Mouse (Mus musculus): Measurements from ENCODE around the gene Gopc. TPM values are rescaled to one million over a fixed set of nuclear protein-coding genes. Genes with fewer than 3 reads are reported as not detected.
A peak's percentile ranks its signal among the peaks of the same experiment; 100 is the strongest.

Gene Gopc
- polyA plus RNA-seq, 1 experiment: 2.6 TPM

- WGBS: 82% methylated on average over 5 of the region's 5 CpGs
- no peaks in the 10 kb centered on the region for H3K27me3 ChIP-seq (ENCODE audit: control insufficient read depth, insufficient read depth, low read length)
- H3K36me3 ChIP-seq (ENCODE audit: control insufficient read depth, insufficient read depth, low read length): no peaks in the 10 kb centered on the region
- no peak within 1 kb of the TSS for H3K4me3 ChIP-seq (ENCODE audit: low read depth, low read length)
- no peaks in the 10 kb centered on the region for H3K4me1 ChIP-seq (ENCODE audit: control insufficient read depth, insufficient read depth, insufficient read length, low read length)
- TF ChIP-seq POLR2A (IDR thresholded peaks at IDR 0.05; ENCODE audit: low read depth, low read length) (no peak), CTCF (IDR thresholded peaks at IDR 0.05; ENCODE audit: extremely low read depth, insufficient read length, insufficient replicate concordance, low read depth, low read length) (no peak)
- H3K27ac ChIP-seq (ENCODE audit: insufficient read depth, low read depth, low read length): no peak within 1 kb of the TSS
These were observed 7.1 kb upstream of the Gopc start, which contains the start of gene Nepn for GRCm38 (mm10) chr10:52388922-52389430. TSS of gene Nepn (plus strand) at chr10:52388972.

GRCm38 (mm10) chr10:52387192-52387591 lies 5.3 kb upstream of the Gopc start:
- TF ChIP-seq CTCF (IDR thresholded peaks at IDR 0.05; ENCODE audit: extremely low read depth, insufficient read length, insufficient replicate concordance, low read depth, low read length) (no peak), POLR2A (IDR thresholded peaks at IDR 0.05; ENCODE audit: low read depth, low read length) (no peak)
- WGBS: 80% methylated on average over 4 of the region's 4 CpGs

GRCm38 (mm10) chr10:52384823-52385610 lies 3.1 kb upstream of the Gopc start:
- Histone ChIP-seq H3K4me3 (ENCODE audit: low read depth, low read length) (no peak overlapping the region), H3K27me3 (ENCODE audit: control insufficient read depth, insufficient read depth, low read length) (no peaks in the 10 kb centered on the region), H3K36me3 (ENCODE audit: control insufficient read depth, insufficient read depth, low read length) (no peaks in the 10 kb centered on the region), H3K4me1 (ENCODE audit: control insufficient read depth, insufficient read depth, insufficient read length, low read length) (no peaks in the 10 kb centered on the region), H3K27ac (ENCODE audit: insufficient read depth, low read depth, low read length) (no peak overlapping the region)
- TF ChIP-seq CTCF (IDR thresholded peaks at IDR 0.05; ENCODE audit: extremely low read depth, insufficient read length, insufficient replicate concordance, low read depth, low read length): no peak
- TF ChIP-seq POLR2A (IDR thresholded peaks at IDR 0.05; ENCODE audit: low read depth, low read length): no peak
- WGBS: 67% methylated on average over 8 of the region's 8 CpGs

More at GRCm38 (mm10) chr10:52387192-52387591, 5.3 kb upstream of the Gopc start:
- no peaks in the 10 kb centered on the region for H3K27me3 ChIP-seq (ENCODE audit: control insufficient read depth, insufficient read depth, low read length)
- no peak overlapping the region for H3K4me3 ChIP-seq (ENCODE audit: low read depth, low read length)
- H3K27ac ChIP-seq (ENCODE audit: insufficient read depth, low read depth, low read length): no peak overlapping the region
- no peaks in the 10 kb centered on the region for H3K36me3 ChIP-seq (ENCODE audit: control insufficient read depth, insufficient read depth, low read length)
- H3K4me1 ChIP-seq (ENCODE audit: control insufficient read depth, insufficient read depth, insufficient read length, low read length): no peaks in the 10 kb centered on the region

- Histone ChIP-seq H3K4me1 (ENCODE audit: control insufficient read depth, insufficient read depth, insufficient read length, low read length) (no peaks in the 10 kb centered on the region), H3K4me3 (ENCODE audit: low read depth, low read length) (no peak overlapping the region), H3K27ac (ENCODE audit: insufficient read depth, low read depth, low read length) (no peak overlapping the region), H3K36me3 (ENCODE audit: control insufficient read depth, insufficient read depth, low read length) (no peaks in the 10 kb centered on the region), H3K27me3 (ENCODE audit: control insufficient read depth, insufficient read depth, low read length) (no peaks in the 10 kb centered on the region)
- TF ChIP-seq POLR2A (IDR thresholded peaks at IDR 0.05; ENCODE audit: low read depth, low read length): no peak
- no peak for TF ChIP-seq CTCF (IDR thresholded peaks at IDR 0.05; ENCODE audit: extremely low read depth, insufficient read length, insufficient replicate concordance, low read depth, low read length)
- 85% methylated on average over 1 of the region's 1 CpGs for WGBS
These were observed 1.6 kb upstream of the Gopc start for GRCm38 (mm10) chr10:52383522-52383921.

- Histone ChIP-seq H3K27ac (ENCODE audit: insufficient read depth, low read depth, low read length) (peak overlapping the region; percentile 42; the same call in 1 of the 2 replicates), H3K4me1 (ENCODE audit: control insufficient read depth, insufficient read depth, insufficient read length, low read length) (no peaks in the 10 kb centered on the region), H3K4me3 (ENCODE audit: low read depth, low read length) (no peak overlapping the region), H3K27me3 (ENCODE audit: control insufficient read depth, insufficient read depth, low read length) (no peaks in the 10 kb centered on the region), H3K36me3 (ENCODE audit: control insufficient read depth, insufficient read depth, low read length) (no peaks in the 10 kb centered on the region)
- 23% methylated on average over 6 of the region's 6 CpGs for WGBS
- TF ChIP-seq CTCF (IDR thresholded peaks at IDR 0.05; ENCODE audit: extremely low read depth, insufficient read length, insufficient replicate concordance, low read depth, low read length) (no peak), POLR2A (IDR thresholded peaks at IDR 0.05; ENCODE audit: low read depth, low read length) (no peak)
These were observed 1.1 kb upstream of the Gopc start for GRCm38 (mm10) chr10:52383022-52383421.

GRCm38 (mm10) chr10:52381321-52381801 lies 563 bp downstream of the Gopc start:
- Histone ChIP-seq H3K27me3 (ENCODE audit: control insufficient read depth, insufficient read depth, low read length) (no peaks in the 10 kb centered on the region), H3K36me3 (ENCODE audit: control insufficient read depth, insufficient read depth, low read length) (no peaks in the 10 kb centered on the region), H3K4me3 (ENCODE audit: low read depth, low read length) (peak overlapping the region; percentile 83), H3K27ac (ENCODE audit: insufficient read depth, low read depth, low read length) (0 out of 2 replicates have a peak overlapping the region, but pooled peaks have one; percentile 21), H3K4me1 (ENCODE audit: control insufficient read depth, insufficient read depth, insufficient read length, low read length) (no peaks in the 10 kb centered on the region)
- TF ChIP-seq CTCF (IDR thresholded peaks at IDR 0.05; ENCODE audit: extremely low read depth, insufficient read length, insufficient replicate concordance, low read depth, low read length): no peak
- TF ChIP-seq POLR2A (IDR thresholded peaks at IDR 0.05; ENCODE audit: low read depth, low read length): no peak
- under 1% methylated on average over 19 of the region's 19 CpGs for WGBS

- Histone ChIP-seq H3K27ac (ENCODE audit: insufficient read depth, low read depth, low read length) (no peak overlapping the region), H3K27me3 (ENCODE audit: control insufficient read depth, insufficient read depth, low read length) (no peaks in the 10 kb centered on the region), H3K4me1 (ENCODE audit: control insufficient read depth, insufficient read depth, insufficient read length, low read length) (no peaks in the 10 kb centered on the region), H3K36me3 (ENCODE audit: control insufficient read depth, insufficient read depth, low read length) (no peaks in the 10 kb centered on the region), H3K4me3 (ENCODE audit: low read depth, low read length) (no peak overlapping the region)
- 92% methylated on average over 2 of the region's 2 CpGs for WGBS
- TF ChIP-seq POLR2A (IDR thresholded peaks at IDR 0.05; ENCODE audit: low read depth, low read length) (no peak), CTCF (IDR thresholded peaks at IDR 0.05; ENCODE audit: extremely low read depth, insufficient read length, insufficient replicate concordance, low read depth, low read length) (no peak)
These were observed 4.1 kb downstream of the Gopc start for GRCm38 (mm10) chr10:52377813-52378212.
